Mouse (Mus musculus) right cerebral cortex, postnatal 14 days (tissue): Measurements from ENCODE around the gene Sptb.
A peak's percentile ranks its signal among the peaks of the same experiment; 100 is the strongest.

Experiments used
- DNase-seq: peaks from one replicate; pipeline ENCODE4 v3.0.0; 2022

Sptb gene

DNA sequence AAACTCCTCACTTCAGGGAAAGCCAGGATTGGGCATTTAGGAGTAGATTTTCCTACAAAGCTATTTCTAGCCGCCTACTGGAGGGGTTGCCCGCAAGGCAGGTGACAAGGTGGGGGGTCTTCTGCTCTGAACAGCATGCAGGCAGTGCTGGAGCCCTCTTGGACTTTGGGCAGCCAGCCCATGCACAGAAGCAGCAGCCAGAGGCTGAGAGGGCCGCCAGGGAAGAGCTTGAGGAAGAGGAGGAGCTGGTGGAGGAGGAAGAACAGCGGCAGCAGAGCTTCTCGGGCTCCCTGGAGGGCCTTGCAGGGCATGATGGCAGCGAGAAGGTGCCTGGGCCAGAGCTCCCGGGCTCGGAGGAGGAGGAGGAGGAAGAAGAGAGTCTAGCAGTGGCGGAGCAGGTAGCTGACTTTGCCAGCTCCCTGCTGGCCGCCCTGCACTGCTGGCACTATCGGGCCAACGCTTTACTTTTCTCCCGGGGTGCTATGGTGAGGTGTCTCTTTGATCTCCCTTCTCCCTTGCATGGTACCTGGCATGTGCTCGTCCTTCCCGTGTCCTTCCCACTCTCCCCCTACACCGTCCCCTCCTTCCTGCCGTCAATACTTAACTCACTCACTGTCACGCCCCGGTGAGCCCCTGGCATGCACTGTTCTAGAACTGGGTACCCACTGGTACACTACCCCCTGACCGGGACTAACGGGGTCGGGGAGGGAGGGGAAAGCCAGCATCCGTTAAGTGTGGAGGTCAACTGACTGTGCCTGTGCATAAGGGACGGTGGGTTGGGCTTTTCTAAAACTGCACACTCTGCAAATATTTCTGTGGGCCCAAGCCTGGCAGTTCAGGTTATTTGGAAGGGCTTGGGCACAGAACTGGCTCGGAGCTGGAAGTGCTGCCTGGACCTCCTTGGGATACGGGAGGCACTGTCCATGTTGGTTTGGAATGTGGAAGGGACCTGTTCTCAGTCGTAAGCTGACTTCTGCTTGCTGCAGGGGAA is 137.8 kb downstream of the Sptb start:
- DNase-seq: no peak

DNA sequence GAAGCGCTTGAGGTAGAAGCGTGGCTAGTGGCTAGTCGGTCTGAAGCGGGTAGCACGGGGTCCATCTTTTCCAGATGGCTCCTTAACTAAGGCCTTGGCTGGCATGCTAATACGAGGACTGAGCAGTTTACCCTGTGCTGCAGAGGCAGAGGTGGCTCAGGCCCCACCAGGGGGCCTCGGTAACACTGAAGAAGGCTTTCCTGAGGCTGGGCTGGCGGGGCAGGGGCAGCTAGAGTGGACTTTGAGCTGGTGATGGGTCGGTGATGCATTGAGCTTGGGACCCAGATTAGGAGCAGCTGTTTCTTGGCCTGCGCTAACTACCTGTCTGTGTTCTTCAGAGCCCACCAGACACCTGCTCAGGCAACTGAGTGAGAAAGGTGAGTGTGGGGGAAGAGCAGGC is 139.1 kb downstream of the Sptb start:
- DNase-seq: no peak

DNA sequence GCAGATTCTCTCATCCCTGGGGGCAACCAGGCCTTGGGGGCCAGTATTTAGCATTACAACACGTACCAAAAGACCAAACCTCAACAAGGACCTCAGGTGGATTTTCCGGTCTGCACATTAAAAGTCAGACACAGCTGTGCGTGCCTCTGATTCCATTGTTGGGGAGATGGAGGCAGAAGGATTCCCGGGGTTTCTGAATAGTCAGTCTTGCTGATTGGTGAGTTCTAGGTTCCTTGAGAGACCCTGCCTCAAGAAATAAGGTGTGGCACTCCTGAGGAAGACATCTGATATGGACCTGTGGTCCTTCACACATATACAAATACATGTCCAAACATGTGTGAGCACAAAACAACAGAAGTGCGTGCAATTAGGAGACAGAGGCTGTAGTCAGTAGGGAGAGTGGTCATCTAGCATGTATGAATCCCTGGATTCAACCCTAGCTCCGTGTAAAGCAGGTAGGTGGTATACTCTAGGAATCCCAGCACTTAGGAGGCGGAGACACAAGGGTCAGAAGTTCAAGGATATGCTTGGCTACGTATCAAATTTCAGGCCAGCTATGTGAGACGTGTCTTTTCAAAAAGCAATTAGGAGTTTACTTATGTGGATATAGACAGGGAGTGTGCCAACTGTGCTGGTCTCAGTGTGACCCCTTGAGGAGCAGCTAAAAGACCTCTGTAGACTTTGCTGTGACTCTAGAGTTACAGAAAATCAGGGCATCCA is 140.0 kb downstream of the Sptb start:
- no peak for DNase-seq

DNA sequence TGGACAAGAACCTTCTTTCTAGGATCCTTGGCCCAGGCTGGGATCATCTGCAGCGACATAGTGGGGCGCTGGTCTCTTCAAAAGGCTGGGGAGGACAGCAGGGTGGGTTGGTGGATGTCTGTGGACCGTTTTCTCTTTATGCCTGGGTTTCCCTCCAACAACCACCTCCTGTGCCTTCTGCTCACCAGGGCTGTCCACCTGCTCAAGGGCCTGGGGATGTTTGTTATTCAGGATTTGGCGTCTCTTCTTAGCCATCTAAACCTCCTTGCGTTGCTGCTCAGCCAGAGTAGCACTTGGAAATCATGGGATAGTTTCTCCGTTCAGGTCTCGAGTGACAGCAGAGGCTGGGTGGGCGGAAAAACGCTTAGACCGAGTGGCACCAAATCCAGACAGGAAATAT is 144.1 kb downstream of the Sptb start:
- DNase-seq: no peak

DNA sequence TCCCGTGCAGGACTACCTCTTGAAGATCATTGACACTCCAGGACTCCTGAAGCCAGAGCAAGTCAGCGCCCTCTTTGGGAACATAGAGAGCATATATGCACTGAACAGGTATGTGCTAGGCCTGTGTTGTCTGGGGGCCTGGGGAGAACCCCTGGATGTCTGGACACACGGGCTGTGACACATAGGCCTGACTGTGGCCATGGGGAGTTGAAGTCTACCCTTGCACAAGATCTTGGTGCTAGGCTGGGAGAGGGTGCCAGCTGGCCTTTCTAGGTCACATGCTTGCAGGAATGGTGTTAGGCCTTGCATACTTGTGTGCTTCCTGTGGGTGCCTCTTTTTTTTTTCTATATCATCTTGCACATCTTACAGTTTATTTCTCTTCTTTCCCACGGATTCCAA is 148.2 kb downstream of the Sptb start:
- no peak for DNase-seq

DNA sequence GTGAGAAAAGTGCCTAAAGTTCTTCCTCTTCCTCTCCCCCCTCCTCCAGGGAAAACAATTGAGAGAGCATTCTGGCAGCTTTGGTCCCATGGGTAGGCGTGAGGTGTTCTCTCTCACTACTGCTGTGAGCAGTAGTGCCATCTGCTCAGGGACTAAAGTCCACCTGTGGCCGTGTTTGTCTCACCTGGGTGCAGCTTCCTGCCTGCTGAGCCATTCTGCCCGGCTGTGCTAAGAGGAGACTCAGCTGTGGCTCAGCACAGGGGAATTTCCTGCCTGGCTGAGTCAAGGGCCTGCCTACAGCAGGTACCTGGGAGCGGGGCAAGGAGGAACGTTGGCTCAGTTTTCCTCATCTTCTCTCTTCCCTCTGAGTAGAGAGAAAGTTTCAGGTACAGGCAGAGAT is 152.1 kb downstream of the Sptb start:
- no peak for DNase-seq

DNA sequence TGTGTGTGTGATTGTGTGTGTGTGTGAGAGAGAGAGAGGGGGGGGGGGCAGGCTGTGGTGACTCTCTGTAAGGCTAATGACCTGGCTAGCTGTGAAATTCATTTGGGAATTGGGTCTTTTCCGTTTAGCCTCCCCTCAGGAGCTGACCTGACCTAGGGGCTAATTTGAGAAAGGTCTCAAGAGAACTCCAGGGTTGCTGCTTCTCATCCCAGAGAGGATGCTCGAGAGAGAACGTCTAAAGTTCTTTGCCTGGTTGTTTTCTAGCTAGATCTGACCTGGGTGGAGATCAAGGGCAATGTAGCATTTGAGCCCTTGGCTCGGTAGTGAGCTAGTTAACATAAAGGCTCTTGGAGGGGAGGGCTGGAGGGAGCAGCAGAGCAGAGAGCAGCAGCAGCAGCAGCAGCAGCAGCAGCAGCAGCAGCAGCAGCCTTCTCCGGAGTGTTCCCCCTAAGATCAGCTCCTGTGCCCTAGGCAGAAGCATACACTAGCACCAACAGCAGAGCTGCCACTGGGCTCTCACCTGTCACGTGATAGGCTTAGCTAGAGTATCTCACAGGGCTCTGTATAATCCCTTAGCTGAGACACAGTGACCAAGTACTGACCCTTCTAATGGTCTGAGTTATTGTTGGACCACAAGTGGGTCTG is 153.5 kb downstream of the Sptb start:
- no peak for DNase-seq

DNA sequence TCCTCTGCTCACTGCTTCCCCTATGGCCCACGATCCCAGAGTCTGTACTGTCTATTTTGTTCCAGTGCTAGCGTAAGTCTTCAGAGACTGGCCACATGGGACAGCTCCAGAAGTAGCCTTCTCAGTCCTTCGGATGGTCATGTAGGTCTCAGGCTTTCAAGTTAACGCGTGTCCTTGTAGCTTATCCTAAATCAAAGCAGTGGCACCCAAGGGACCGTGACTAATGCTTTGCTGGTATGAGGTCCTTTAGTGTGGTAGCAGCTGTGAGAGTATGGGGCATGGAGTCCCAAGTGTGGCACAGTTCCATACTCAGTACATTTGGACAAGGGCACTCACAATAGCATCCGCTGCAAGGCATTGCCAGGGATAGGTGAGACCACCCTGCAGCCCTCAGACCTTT is 154.2 kb downstream of the Sptb start:
- no peak for DNase-seq

DNA sequence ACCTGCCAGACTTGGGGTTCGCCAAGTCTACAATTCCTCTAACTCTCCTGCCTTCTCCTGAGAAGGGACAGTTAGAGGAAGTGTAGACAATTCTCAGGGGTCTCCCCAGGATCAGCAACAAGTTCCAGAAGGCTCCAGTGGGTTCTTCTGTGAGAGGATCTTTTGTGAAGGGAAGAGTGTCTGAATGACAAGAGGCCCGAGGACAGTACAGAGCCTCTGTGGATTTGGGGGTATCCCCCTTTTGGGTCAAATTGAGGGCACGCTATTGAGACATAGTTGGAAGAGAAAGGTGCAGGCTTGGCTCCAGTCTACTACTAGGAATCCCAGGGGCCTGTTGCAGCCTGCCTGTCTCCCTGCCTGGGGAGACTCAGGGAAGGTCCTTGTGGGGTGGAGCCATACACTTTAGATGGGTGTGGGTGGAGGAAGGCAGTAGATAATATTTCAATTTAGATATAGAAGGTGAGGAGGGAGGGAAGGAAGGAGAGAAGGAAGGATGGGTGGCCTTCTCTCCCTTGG is 155.4 kb downstream of the Sptb start:
- DNase-seq: no peak

DNA sequence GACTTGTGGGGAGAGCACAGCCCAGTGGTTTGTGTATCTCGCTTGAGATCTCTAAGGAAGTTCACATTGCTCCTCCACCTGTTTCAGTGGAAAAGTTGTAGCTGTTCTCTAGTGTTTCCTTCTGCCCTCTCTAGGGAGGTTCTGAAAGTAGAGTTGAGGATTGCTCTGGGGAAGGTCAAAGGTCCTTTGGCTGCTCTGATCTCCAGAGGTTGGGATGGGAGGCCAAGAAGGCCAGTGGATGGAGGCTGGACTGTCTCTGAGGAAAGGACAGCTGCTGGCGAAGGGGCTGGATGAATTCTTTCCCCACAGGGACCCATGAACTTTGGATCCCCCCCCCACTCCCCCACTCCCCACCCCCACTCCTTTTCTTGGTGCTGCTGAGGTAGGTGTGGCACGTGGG is 156.0 kb downstream of the Sptb start:
- DNase-seq: no peak

DNA sequence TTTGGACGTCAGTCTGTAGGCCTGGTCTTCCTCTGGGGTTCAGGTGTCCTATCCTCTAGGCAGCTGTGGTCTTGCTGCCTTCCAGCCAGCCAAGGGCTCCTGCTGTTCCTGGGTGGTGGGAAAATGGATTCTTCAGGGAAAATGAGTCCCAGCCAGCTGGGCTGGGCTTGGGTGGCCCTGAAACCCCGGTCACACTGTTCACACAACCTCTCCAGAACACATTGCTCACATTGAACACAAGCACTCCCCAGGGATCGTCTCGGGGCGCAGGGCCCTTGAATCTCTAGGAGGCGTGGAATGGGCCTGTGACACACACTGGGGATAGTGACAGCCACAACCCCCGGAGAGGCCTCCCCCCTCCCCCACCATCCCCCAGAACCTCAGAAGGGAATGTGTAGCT is 156.4 kb downstream of the Sptb start:
- DNase-seq: no peak

DNA sequence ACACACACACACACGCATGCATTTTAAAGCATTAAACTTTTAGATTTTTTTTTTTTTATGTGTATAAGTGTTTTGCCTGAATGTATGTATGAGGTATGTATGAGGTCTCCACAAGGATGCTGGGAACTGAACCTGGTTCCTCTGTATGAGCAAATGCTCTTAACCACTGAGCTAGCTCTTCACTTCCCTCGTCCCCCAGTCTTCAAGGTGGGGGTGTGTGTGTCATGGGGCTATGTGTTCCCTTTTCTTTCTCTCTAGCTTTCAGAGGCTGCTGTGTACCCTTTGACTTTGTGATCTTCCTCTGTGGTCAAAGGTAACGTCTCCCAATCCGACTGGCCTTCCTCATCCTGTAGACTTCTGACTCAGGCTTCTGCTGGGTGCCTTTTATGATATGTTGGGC is 157.4 kb downstream of the Sptb start:
- no peak for DNase-seq

DNA sequence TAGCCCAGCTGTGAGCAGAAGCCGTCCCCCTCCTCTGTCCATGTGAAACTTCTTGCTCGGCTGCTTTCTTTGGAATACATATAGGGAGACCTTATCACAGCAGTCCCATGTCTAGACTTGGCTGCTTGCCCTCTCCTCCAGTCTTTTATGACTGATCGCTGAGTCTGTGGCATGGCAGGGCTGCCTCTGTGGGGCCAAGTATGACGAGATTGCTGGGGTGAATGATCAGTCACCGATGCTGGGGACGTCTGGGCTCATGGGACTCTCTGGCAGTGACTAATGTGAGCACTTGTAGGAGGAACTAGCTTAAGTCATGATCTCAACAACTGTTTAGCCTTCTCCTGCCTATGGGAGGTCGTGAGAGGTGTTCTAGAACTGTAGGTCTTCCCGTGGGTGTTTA is 158.0 kb downstream of the Sptb start:
- no peak for DNase-seq

DNA sequence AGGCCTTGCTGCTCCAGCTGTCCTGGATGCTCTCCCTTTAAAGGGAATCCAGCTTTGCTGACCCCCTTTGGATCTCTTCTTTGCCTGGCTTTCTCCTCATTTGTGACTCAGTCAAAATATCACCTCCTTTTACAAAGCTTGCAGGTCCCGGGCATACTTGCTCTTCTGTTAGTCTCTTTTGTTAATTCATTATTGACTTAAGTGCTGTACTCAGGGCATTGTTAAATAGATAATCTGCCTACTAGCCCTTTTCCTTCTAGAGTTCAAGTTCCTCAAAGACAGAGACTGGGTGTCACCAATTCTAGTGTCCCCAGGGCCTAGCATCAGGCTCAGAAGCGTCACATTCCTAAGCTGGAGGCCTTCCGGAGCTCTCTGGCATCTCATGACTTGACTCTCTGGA is 161.1 kb downstream of the Sptb start:
- DNase-seq: no peak

DNA sequence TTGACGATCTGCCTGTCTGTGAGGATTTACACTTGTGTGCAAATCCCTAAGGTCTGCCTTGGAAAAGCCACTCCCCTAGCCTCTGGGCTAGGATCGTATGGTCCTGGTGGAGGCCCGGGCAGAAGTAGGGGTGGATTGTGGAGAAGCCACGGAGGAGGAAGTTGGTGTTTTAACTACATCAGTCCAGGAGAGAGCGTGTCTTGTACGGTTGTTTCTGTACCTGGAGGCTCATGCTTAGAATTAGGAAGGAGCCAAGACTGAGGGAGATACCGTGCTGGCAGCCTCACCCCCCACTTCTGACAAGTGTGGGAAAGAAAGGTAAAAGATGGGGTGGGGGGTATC is 162.3 kb downstream of the Sptb start:
- no peak for DNase-seq

DNA sequence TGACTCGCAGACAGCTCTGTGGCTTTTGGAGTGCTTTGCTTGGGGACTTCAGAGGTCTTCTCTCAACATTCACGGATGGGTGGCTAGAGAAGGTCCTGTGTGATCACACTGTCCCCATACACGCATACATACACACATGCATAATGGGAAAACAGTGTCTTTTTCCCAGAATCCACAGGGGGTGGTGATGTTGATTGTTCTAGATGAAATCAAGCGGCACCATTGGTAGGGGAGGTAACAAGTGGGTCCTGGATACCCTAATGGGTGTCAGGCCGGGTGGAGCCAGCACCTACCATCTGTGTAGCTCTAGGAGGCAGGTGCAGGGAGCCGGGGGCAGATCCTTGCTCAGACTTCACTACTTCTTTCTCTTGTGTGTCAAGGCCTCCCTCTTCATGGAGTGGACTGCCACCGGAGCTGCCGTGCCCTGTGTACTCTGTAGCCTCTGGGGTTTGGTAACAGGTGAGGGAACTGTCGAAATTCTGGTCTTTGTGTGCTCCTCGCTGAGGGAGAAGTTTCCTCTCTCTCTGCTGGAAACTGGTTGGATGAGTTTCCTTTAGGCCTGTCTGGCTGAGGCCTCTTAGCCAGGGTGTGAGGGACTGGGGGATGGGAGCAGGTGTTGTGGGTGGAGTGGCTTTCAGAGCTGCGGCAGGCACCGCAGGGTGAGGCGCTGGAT is 162.8 kb downstream of the Sptb start:
- no peak for DNase-seq

DNA sequence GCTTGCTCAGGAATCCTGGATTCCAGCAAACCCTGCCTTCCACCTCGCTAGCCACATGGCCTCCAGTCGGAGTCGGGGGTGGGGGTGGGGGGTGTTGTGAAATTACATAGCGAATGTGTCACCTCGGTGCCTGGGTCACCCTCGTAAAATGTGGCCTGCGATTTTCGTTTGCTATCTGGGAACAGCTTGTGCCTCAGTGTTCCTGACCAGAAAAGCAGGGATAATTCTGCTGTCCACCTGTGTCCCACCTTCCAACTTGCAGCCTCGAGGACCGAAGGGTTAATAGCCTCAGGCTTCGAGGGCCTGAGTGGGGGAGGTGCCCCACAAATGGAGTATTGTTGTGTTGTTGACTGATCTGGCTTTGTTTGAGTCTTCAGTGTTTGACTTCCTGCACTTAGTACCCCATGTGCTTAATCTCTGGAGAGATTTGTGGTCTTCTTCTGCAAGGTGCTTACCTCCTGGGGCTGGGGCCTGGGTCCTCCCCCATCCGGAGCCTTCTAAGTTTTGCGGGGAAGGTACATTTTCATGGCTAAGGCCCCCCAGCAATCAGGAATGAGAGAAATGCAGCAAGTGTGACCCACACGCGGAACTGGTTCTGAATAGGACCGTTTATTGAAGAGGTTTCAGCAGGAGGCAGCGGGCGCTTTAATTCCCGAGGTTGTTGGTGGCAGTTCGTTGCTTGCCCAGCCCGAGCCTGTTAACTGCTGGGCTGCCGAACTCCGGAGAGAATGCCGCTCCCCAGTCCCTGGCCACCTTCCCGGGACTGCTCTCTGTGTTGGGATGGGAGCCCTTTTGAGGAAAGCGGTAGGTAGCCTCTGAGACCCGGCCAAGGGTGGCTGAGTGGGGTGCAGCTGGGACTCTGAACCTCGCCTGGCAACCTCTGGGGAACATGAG is 163.7 kb downstream of the Sptb start:
- DNase-seq: peak; percentile 33

DNA sequence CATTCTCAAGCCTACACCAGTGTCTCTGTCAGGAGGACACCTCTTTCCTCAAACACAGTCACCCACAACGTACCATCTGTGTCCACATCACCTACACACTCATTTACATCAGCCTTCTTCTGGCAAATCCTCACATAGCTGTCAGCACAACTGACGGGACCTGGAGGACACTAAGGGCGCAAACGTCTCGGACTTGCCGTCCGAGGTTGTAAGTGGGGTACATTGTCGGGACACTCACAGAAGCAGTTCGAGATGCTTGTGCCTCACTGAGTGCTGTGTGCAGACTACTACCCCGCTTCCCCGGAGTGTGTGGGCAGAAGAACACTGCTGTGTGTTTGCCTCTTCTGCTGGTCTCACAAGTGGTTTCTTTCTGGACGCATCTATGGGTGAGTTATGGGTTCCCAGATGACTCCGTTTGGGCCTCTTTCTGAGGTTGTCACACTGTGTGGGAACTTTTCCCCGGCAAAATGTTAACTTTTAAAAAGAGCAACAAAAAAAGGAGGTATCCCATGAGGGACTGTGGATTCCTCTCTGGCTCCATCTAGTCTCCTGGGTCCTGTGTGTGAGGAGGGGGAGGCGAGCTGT is 164.5 kb downstream of the Sptb start:
- no peak for DNase-seq

DNA sequence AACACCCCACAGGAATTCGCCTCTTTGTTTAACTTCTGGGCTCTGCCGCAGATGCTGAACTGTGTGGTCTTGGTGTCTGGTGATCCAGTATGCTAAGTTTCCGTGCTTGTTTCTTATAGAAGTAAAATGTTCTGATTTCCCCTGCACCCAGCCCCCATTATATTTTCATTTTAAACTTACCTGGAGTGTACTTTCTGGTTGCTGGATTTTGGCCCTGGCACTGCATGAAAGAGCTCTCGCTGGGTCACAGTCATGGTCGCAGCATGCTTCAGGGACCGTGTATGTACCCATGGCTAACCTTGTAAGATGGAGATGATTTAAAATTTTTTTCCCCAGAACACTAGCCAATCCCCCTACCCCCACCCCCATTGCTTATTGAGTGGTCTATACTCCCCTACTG is 168.5 kb downstream of the Sptb start:
- no peak for DNase-seq

DNA sequence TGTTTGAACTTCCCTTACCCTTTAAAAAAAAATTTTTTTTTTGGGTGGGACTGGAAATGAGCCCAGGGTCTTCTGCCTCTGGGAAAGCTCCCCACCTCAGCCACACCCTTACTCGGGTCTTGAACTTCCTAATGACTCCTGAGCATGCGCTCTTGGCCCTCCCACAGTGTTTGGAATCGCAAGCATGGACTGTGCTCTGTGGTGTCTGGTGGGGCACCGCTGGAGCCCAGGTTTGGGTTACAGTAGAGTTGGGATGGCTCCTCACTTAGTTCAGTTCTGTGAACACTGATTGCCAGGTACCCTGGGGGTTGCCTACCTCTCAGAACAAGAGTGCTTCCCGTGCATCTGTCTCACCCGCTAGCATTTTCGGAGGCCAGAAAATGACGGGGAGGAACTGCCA is 168.9 kb downstream of the Sptb start:
- DNase-seq: no peak

DNA sequence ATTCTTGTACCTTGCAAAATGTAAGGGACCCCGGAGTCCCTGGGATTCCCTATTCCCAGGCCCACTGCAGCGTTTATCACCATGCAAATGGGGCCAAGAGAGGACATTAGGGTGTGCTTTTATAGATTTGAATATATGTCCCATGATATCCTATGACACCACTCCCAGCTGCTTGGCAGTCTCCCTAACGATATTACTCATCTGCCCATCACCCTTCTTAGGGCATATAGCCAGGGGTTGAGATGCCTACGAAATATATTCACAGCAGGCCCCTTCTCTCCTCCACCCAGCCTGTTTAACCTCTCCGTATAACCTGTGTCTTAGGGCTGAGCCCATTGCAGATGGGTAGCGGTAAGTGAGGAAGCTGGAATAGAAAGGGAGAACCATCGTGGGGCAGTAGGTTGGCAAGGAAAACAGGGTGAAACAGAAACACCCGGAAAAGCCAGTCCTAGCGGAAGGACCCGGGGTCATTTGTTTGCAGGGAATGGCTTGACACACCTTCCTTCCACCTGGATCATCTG is 169.6 kb downstream of the Sptb start:
- DNase-seq: no peak
